Mouse (Mus musculus) stomach, adult 2 months (tissue): ENCODE data around the gene Tfg. TPM values are rescaled to one million over a fixed set of nuclear protein-coding genes. Genes with fewer than 3 reads are reported as not detected.

Experiments
- polyA plus RNA-seq: library from polyadenylated mRNA; depleted of rRNA; stranded (reverse); fragments of >200 nt; gene quantifications from 2 replicates; pipeline ENCODE4 v1.2.3, GENCODE M21; 2012; rRNA removed

Tfg gene
- 63.8 and 68.3 TPM in 2 replicates for polyA plus RNA-seq

GRCm38 (mm10) chr16:56717224-56718200, at the start of gene Tfg:
Tfg (minus strand) TSS chr16:56717450.

Other genes starting within 250 kb of the Tfg start
- gene Abi3bp, start 239.6 kb downstream of the Tfg start, polyA plus RNA-seq = 1.0 and 2.4 TPM in 2 replicates
- not detected in 2 replicates for gene Adgrg7, start 78.4 kb upstream of the Tfg start, polyA plus RNA-seq
- 6.5 and 6.8 TPM in 2 replicates for gene Tmem45a, start 168.7 kb upstream of the Tfg start, polyA plus RNA-seq
- gene Lnp1, start 210.6 kb upstream of the Tfg start, polyA plus RNA-seq = not detected in 2 replicates